Mouse (Mus musculus): ENCODE data around the gene Zfp704. TPM values are rescaled to one million over a fixed set of nuclear protein-coding genes. Genes with fewer than 3 reads are reported as not detected.
"Not testable (repeated sequence)": the region's sequence is repeated elsewhere in the genome, so short reads cannot be mapped to it uniquely, and the experiment has no call there.

Zfp704 gene
- total RNA-seq, 2 experiments from 2014 or later = 38.3 to 38.9 TPM

GRCm38 (mm10) chr3:9599738-9600410 lies 10.0 kb downstream of the Zfp704 start:
- no peak for DNase-seq (ENCODE audit: low spot score in 2 of 2)

GRCm38 (mm10) chr3:9598061-9598460 lies 11.8 kb downstream of the Zfp704 start:
- DNase-seq (ENCODE audit: low spot score in 2 of 2) = no peak

- DNase-seq (ENCODE audit: low spot score in 2 of 2) = peak in 1 of 2 experiments; percentile 24
Measured at GRCm38 (mm10) chr3:9594457-9594856, 15.4 kb downstream of the Zfp704 start.

DNA sequence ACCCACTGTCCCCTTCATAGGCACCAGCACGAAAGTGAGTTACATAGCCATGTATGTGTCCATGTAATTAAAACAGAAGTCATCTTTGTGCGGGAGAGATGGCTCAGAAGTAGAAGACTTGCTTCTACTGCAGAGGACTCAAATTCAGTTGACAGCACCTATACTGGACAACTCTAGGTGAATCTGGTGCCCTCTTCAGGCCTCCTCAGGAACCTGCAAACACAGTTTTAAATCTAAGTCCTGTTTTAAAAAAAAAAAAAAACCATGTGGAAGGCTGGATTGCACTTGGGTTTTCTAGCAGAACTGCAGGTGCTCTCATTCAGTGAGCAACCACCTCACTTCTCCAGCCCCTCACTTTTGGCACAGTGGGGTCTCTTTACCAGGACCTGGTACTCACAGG lies 16.1 kb downstream of the Zfp704 start:
- DNase-seq (ENCODE audit: low spot score in 2 of 2) = no peak

GRCm38 (mm10) chr3:9591416-9592110 lies 18.3 kb downstream of the Zfp704 start:
- no peak for DNase-seq (ENCODE audit: low spot score in 2 of 2)

- DNase-seq (ENCODE audit: low spot score in 2 of 2) = no peak
Measured at GRCm38 (mm10) chr3:9588635-9589034, 21.2 kb downstream of the Zfp704 start.

GRCm38 (mm10) chr3:9587304-9587703 lies 22.6 kb downstream of the Zfp704 start:
- no peak for DNase-seq (ENCODE audit: low spot score in 2 of 2)

DNA sequence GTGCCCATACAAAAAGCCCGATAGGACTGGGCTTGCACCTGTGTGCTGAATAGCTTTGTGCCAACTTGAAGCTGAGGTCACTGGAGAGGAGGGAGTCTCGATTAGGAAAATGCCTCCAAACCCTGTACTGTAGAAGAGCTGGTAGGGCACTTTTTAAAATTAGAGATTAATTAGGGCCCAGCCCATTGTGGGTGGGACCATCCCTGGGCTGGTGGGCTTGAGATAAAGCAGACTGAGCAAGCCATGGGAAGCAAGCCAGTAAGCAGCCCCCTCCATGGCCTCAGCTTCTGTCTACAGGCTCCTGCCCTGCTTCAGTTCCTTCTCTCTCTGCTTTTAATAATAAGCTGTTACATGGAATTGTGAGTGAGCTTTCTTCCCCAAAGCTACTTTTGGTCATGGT lies 26.4 kb downstream of the Zfp704 start:
- DNase-seq (ENCODE audit: low spot score in 2 of 2) = no peak

- no peak for DNase-seq (ENCODE audit: low spot score in 2 of 2)
Measured at GRCm38 (mm10) chr3:9580952-9581798, 28.7 kb downstream of the Zfp704 start.

GRCm38 (mm10) chr3:9580102-9580501 lies 29.8 kb downstream of the Zfp704 start:
- DNase-seq (ENCODE audit: low spot score in 2 of 2) = no peak

DNA sequence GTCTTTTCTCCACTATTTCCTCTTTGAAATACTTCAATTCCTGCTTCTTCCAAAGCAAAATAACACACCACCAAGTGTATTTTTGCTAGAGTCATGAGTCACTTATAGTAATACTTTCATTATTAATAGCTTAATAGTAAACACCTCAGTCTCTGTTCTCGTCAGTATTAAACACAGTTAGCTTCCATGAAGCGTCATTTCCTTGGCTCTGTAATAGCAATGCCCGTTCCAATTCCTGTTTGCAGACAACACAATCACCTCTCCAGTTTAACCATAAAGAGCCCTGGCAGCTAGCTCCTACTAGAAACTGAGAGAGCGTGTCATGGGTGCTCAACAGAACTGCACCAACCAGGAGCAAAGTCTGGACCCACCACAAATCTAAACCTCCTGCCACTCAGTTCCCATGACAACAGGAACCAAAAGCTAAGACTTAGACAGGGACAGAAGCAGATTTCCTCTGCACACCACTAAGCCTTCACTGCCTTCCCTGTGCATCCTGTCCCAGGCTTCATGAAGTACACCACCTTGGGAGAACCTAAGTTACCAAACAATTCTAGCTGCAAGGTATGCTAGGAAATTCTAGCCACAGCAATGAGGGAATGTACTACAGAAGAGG lies 30.7 kb downstream of the Zfp704 start:
- DNase-seq (ENCODE audit: low spot score in 2 of 2) = no peak

GRCm38 (mm10) chr3:9576872-9577271 lies 33.0 kb downstream of the Zfp704 start:
- DNase-seq (ENCODE audit: low spot score in 2 of 2) = no peak

DNA sequence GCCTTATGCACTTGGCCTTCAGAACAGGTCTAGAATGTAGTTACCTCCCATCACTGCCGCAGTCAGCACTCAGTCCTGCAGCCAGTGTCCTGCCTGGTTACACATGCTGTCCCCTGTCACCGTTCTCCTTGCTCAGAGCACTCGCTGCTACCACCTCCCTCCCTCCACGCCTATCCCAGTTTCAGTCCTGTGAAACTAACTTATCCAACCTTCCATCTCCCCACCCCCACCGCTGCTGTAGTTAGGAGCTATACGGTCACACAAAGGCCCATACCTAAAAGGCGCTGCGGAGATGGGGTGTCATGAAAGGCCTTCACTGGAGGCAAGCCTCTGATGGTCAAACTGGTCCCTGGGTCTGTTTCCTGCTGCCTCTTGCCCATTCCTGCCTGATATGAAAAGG lies 35.6 kb downstream of the Zfp704 start:
- DNase-seq (ENCODE audit: low spot score in 2 of 2) = no peak

DNA sequence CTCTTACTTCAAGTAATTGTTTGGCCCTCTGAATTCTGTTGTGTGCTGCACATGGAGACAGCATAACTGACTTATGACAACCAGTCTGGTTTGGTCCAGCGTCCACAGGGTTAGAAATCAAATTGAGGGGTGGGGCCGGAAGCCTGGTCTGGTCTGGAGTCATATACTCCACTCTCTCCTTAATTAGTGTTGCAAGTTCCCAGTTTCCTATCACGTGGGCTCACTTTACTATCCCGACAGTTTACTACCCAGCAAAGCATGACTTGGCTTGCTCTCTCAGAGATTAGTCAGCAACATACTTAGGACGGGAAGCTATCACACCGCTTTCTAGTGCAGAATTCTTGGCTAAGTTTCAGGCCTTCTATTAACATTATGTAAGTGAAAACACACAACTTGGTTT lies 36.3 kb downstream of the Zfp704 start:
- no peak for DNase-seq (ENCODE audit: low spot score in 2 of 2)

DNA sequence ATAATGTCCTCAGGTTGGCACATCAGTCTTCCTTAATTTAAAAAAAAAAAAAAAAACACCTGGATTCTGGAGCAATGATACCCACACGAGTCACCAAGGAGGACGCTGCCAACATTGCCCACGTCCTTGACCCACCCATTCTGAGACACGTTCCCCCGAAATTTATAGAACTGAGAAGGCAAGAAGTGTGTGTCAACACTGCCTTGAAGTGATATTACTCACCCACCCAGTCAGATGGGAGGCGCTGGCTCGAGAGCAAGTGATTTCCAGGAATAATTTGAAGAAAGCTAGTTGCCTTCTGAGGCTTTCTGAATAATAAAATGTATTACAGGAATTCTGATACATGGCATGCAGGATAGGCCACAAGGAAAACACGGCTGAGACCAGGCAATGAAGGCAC lies 37.6 kb downstream of the Zfp704 start:
- no peak for DNase-seq (ENCODE audit: low spot score in 2 of 2)

GRCm38 (mm10) chr3:9570782-9571181 lies 39.1 kb downstream of the Zfp704 start:
- DNase-seq (ENCODE audit: low spot score in 2 of 2) = no peak

- DNase-seq (ENCODE audit: low spot score in 2 of 2) = not testable (repeated sequence)
Measured at GRCm38 (mm10) chr3:9569706-9570105, 40.2 kb downstream of the Zfp704 start.

DNA sequence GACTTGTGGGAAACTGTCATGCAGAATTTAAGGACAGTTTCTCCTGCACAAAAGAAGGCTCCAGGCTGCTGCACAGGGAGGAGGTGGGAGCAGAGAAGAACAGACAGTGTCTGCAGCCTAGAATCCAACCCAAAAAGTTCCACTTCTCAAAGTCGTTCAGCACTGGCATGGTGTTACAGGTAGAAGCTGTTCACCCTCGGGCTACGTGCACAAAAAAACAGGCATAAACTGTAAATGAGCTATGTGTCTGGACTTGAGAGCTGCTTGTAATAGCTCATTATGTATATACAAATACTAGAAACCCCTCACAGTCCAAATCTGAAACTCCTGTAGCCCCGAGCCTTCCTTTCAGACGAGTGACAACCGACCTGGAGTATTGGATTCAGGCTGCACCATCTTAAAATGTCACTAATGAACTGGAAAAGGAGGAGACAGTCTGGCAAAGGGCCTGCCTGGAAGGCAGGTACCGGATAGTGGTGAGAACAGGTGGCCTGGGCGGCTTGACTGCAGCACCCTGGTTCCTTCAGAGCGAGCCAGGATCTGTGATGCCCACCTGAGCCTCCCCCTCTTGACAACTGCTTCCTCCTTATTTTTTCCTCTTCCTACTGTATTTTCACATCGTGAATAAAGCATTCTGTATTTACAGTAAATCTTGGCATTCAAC lies 41.2 kb downstream of the Zfp704 start:
- DNase-seq (ENCODE audit: low spot score in 2 of 2) = no peak

GRCm38 (mm10) chr3:9567948-9568347 lies 41.9 kb downstream of the Zfp704 start:
- DNase-seq (ENCODE audit: low spot score in 2 of 2) = no peak

GRCm38 (mm10) chr3:9566831-9567230 lies 43.1 kb downstream of the Zfp704 start:
- no peak for DNase-seq (ENCODE audit: low spot score in 2 of 2)

DNA sequence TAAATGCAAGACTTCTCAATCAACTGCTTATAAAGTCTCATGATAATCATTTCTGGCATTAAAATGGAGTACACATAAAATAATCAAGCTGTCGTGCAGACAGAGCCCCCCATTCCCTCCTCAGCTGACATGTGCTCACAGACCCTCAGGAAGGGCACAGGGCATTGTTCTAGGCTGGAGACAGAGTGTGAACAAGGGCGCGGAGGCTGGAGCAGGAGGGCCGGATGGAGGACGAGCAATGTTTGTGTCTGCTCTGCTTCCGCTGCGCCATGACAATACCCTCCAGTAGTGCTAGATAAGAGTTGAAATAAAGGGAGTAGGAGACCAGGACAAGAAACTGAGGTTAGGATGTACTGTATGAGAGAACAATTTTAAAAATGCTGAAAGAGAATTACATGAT lies 46.3 kb downstream of the Zfp704 start:
- no peak for DNase-seq (ENCODE audit: low spot score in 2 of 2)
